Mouse (Mus musculus): ENCODE measurements around the gene Cdk6.

- no peak for TF ChIP-seq POLR2A (IDR thresholded peaks at IDR 0.05; ENCODE audit: low read depth, low read length)
- no peak for TF ChIP-seq CTCF (IDR thresholded peaks at IDR 0.05; ENCODE audit: extremely low read depth, insufficient read depth, insufficient read length, insufficient replicate concordance)
Measured at GRCm38 (mm10) chr5:3371212-3371611, 29.9 kb downstream of the Cdk6 start.

Data from spleen, adult 2 months (tissue).